Mouse (Mus musculus) heart, embryonic 10.5 days (tissue): ENCODE data around the gene Xxylt1. TPM values are rescaled to one million over a fixed set of nuclear protein-coding genes. Genes with fewer than 3 reads are reported as not detected.

Experiments used
- DNase-seq: peaks from one replicate; pipeline ENCODE4 v3.0.0-alpha.2; 2017; ENCODE audit warnings: low spot score
- H3K27ac ChIP-seq: fragments of 300-500 bp; sonication (generic); 2 replicates; pipeline ENCODE4 v1.5.1; 2016; ENCODE audit warnings: mild to moderate bottlenecking
- H3K27me3 ChIP-seq: fragments of 300-500 bp; sonication (generic); 2 replicates; pipeline ENCODE4 v1.6.1; 2016; ENCODE audit warnings: mild to moderate bottlenecking; ENCODE audit not compliant: poor library complexity, insufficient read depth, severe bottlenecking
- H3K36me3 ChIP-seq: fragments of 300-500 bp; sonication (generic); 2 replicates; pipeline ENCODE4 v1.6.1; 2016; ENCODE audit warnings: mild to moderate bottlenecking, moderate library complexity
- H3K4me1 ChIP-seq: fragments of 300-500 bp; sonication (generic); 2 replicates; pipeline ENCODE4 v1.6.1; 2016; ENCODE audit warnings: mild to moderate bottlenecking
- H3K4me3 ChIP-seq: fragments of 300-500 bp; sonication (generic); 2 replicates; pipeline ENCODE4 v1.5.1; 2016; ENCODE audit warnings: mild to moderate bottlenecking, moderate library complexity
- H3K9me3 ChIP-seq: fragments of 300-500 bp; sonication (generic); 2 replicates; pipeline ENCODE4 v1.6.1; 2016; ENCODE audit warnings: mild to moderate bottlenecking, moderate library complexity
- WGBS: fragments of 180-500 bp; shearing (Covaris S2); methylation state at CpG from one replicate; pipeline ENCODE4 v1.1.7; 2016; 5-methylcytosine and 5-hydroxymethylcytosine counted together
- polyA plus RNA-seq: library from polyadenylated mRNA; unstranded; fragments of >200 nt; fragmentation: Nextera tagmentation; extraction: Ambion mirVana; gene quantifications from 2 replicates; pipeline ENCODE4 v1.2.1, GENCODE M21; 2016

Gene Xxylt1
- polyA plus RNA-seq, 1 experiment from 2014 or later: 15.0 TPM

DNA sequence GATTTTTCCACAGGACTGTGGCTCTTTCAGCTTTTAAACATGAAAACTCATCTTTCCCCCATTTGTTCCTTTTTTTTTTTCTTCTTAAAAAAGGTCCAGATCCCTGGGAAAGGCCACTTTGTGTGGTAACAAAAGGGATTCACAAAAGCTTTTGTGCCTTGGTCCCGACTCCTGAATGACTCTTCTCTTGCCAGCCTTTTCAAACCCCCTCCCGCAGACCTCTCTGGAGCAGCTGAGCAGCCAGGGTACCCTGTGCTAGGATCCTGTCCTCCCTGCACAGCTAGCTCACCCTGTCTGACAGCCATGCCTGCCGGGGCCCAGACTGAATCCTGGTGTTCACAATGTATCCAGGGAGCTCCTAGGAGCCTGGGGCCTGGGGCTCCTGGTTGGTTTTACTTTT, 47.2 kb downstream of the Xxylt1 start:
- no peak for DNase-seq

DNA sequence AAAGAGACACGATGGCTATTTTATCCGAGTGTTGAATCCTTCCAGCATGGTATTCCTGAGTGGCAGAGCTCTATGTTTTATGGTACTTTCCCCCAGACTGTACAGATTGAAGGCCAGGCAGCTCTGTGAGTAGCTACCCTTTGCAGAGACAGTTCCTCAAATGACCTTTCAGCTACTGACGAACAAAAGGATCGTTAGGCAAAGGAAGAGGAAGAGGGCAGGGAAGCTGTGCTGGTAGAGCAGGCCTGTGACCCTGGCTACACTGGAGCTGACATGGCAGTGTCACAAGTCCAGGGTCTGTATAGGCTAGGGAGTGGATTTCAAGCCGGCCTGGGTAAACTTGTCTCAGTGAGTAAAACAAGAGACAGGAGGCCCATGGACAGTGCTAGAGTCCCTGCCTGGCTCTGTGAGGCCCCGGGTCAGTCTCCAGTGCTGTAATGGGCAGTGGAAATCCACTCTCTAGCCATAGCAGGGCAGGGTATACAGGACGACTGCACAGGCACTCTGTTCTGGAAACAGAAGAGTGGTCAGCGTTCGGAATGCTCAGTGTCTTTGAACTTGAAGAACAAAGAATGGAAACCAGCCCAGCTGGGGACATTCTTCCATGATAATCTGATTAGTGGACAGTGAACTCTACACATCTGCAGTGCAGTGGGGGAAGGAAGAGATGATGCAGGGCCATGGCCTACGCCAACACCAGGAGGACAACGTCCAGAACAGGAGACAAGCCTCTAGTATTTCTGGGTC, 51.3 kb downstream of the Xxylt1 start:
- 57% methylated on average over 11 of the region's 11 CpGs for WGBS
- DNase-seq: no peak

More for the DNA sequence above, 47.2 kb downstream of the Xxylt1 start:
- 82% methylated on average over 3 of the region's 3 CpGs for WGBS
- Histone ChIP-seq H3K4me1 (peaks cover 46% of the 10 kb centered on the region), H3K27ac (peak overlapping the region; percentile 47; the same call in 1 of the 2 replicates), H3K27me3 (no peaks in the 10 kb centered on the region), H3K36me3 (no peaks in the 10 kb centered on the region), H3K4me3 (no peak overlapping the region), H3K9me3 (no peaks in the 10 kb centered on the region)

DNA sequence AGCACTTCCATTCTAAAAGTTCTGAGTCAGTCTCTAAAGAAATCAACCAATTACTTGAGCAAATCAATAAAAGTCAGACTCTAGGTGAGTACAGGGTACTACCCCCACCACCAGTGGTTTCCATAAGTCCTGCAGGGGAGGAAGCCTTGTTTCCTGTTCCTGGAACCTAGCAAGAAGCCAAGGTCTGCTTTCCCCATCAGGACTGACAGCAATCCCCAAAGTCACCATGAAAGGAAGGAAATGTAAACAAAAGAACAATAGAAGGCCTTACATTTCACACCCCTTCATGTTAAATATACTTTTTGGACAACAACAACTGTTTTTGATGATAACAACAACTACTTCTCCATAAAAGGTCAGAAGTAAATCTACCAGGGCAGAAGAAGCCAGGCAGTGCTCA, 53.6 kb downstream of the Xxylt1 start:
- H3K27ac ChIP-seq: no peak overlapping the region
- H3K4me1 ChIP-seq: peaks cover 42% of the 10 kb centered on the region
- H3K27me3 ChIP-seq: no peaks in the 10 kb centered on the region
- no peak for DNase-seq
- no peak overlapping the region for H3K4me3 ChIP-seq
- H3K9me3 ChIP-seq: no peaks in the 10 kb centered on the region
- no peaks in the 10 kb centered on the region for H3K36me3 ChIP-seq

More for the DNA sequence above, 51.3 kb downstream of the Xxylt1 start:
- H3K27ac ChIP-seq: peak overlapping the region; percentile 57; the same call in 1 of the 2 replicates
- H3K4me3 ChIP-seq: no peak overlapping the region
- no peaks in the 10 kb centered on the region for H3K9me3 ChIP-seq
- H3K4me1 ChIP-seq: peaks cover 46% of the 10 kb centered on the region
- H3K36me3 ChIP-seq: no peaks in the 10 kb centered on the region
- no peaks in the 10 kb centered on the region for H3K27me3 ChIP-seq

DNA sequence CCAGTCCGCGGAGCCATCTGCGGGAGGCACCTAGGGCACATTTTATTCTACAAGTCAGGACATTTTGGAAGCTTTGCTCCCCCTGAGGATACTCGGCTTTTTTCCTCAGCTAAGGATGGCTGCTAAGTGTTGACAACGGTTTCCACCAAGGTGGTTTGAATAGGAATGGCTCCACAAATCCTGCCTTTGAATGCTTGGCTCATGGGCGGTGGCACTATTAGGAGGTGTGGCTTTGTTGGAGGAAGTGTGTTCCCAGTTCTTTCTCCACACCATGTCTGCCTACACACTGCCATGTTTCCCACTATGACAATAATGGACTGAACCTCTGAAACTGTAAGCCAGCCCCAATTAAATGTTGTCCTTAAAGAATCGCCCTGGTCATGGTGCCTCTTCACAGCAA, 55.7 kb downstream of the Xxylt1 start:
- H3K9me3 ChIP-seq: no peaks in the 10 kb centered on the region
- H3K4me1 ChIP-seq: peaks cover 53% of the 10 kb centered on the region
- no peak overlapping the region for H3K27ac ChIP-seq
- no peaks in the 10 kb centered on the region for H3K27me3 ChIP-seq
- no peaks in the 10 kb centered on the region for H3K36me3 ChIP-seq
- 88% methylated on average over 7 of the region's 7 CpGs for whole genome bisulfite sequencing
- no peak for DNase-seq
- no peak overlapping the region for H3K4me3 ChIP-seq

DNA sequence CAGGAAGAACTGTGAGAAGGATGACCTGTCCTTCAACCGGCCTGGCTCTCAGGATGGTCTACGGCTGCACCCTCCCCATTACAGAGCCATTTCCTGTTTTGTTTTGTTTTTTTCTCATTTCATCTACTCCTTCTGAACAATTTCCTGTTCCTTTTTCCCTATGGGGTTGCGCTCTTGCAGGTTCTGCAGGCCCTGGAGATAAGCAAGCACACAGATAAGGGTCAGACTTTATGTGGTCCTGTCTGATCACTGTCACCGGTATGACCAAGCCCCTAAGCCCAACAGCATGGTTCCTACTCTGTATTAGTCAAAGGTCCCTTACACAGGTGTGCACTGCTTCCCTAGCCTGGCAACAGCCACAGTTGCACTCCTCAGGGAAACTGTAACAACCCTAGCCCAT, 56.2 kb downstream of the Xxylt1 start:
- peak overlapping the region; percentile 48; the same call in 1 of the 2 replicates for H3K27ac ChIP-seq
- H3K36me3 ChIP-seq: no peaks in the 10 kb centered on the region
- DNase-seq: no peak
- no peak overlapping the region for H3K4me3 ChIP-seq
- no peaks in the 10 kb centered on the region for H3K27me3 ChIP-seq
- H3K9me3 ChIP-seq: no peaks in the 10 kb centered on the region
- WGBS: 56% methylated on average over 4 of the region's 4 CpGs
- H3K4me1 ChIP-seq: peaks cover 50% of the 10 kb centered on the region

DNA sequence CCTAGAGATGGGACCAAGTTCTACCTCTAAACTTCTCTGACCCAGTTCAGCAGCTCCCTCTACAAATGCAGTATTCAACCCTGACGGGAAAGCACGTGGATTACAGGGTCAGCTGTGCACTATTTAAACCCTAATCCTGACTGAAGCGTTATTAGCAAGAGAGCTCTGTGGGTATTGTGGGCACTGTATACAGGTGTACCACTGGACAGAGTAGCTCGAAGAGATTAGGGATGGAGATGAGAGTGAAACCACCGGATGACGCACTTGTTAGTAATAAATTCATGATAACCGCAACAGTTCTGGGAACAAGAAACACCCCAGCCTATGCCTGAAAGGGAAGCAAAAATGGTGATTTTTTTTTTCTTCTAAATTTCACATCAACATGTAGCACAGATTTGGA, 57.0 kb downstream of the Xxylt1 start:
- DNase-seq: no peak
- WGBS: 91% methylated on average over 7 of the region's 7 CpGs
- H3K9me3 ChIP-seq: no peaks in the 10 kb centered on the region
- H3K4me1 ChIP-seq: peaks cover 42% of the 10 kb centered on the region
- H3K4me3 ChIP-seq: no peak overlapping the region
- no peaks in the 10 kb centered on the region for H3K36me3 ChIP-seq
- H3K27me3 ChIP-seq: no peaks in the 10 kb centered on the region
- no peak overlapping the region for H3K27ac ChIP-seq

DNA sequence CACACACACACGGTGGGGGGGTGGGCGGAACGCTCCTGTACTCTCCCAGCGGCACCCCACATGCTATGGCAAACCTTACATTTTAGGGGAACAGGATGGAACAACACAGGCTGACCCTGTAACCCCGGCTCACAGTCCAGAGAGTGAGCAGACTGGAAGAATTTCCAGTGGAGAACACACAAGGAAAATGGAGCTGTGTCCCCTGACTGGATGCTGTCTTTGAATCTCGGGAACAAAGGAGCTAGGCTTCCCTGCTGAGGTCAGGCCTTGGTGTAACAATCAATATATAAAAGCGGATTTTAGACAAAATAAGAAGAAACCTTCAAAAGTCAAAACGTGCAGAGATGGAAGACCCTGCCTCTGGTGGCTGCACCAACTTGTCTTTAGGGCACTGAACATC, 57.4 kb downstream of the Xxylt1 start:
- H3K27ac ChIP-seq: no peak overlapping the region

DNA sequence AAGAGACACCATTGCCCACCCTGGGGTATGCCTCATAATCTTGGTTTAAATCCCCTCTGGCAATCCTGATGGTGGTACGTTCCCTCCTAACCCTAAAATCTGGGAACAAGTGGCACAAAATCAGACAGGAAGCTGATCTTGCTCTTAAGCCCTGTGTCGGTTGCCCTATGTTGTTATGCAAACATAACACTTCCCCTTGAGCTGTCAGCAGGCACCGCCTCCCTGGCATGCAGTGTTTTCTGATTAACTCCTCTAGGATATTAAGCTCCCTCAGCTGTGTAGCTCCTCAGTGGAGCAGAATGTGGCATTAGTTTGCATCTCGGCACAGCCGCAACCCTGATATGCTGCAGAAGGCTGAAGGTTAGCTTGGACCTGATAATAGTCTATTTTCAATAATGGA, 58.9 kb downstream of the Xxylt1 start:
- Histone ChIP-seq H3K4me1 (peaks cover 34% of the 10 kb centered on the region), H3K27ac (0 out of 2 replicates have a peak overlapping the region, but pooled peaks have one; percentile 29), H3K36me3 (no peaks in the 10 kb centered on the region), H3K27me3 (no peaks in the 10 kb centered on the region), H3K9me3 (no peaks in the 10 kb centered on the region), H3K4me3 (no peak overlapping the region)
- WGBS: 61% methylated on average over 5 of the region's 5 CpGs
- DNase-seq: no peak

More for the DNA sequence above, 57.4 kb downstream of the Xxylt1 start:
- no peak for DNase-seq
- 82% methylated on average over 8 of the region's 8 CpGs for WGBS
- Histone ChIP-seq H3K36me3 (no peaks in the 10 kb centered on the region), H3K4me1 (peaks cover 38% of the 10 kb centered on the region), H3K27me3 (no peaks in the 10 kb centered on the region), H3K9me3 (no peaks in the 10 kb centered on the region), H3K4me3 (no peak overlapping the region)

DNA sequence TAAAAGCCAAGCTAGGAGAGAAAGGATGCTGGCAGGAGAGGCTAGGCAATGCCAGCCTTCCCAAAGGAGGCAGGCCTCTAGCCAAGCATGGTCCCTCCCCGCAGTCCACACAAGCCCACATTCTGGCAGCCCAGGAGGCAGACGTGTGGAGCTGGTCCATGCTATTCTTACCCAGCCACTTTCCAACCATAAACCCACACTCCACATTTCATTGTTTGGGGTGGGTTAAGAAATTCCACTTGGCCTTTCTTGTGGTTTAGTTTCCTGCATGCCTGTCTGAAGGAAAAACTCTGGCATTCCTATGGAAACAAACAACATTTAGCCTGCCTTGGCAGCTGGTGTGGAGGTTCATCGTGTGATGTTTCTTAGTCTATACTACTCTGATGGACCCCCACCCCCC, 61.7 kb downstream of the Xxylt1 start:
- WGBS: 66% methylated on average over 3 of the region's 3 CpGs
- no peak overlapping the region for H3K4me3 ChIP-seq
- no peaks in the 10 kb centered on the region for H3K27me3 ChIP-seq
- no peak for DNase-seq
- H3K36me3 ChIP-seq: no peaks in the 10 kb centered on the region
- peaks cover 24% of the 10 kb centered on the region for H3K4me1 ChIP-seq
- H3K9me3 ChIP-seq: no peaks in the 10 kb centered on the region
- no peak overlapping the region for H3K27ac ChIP-seq

DNA sequence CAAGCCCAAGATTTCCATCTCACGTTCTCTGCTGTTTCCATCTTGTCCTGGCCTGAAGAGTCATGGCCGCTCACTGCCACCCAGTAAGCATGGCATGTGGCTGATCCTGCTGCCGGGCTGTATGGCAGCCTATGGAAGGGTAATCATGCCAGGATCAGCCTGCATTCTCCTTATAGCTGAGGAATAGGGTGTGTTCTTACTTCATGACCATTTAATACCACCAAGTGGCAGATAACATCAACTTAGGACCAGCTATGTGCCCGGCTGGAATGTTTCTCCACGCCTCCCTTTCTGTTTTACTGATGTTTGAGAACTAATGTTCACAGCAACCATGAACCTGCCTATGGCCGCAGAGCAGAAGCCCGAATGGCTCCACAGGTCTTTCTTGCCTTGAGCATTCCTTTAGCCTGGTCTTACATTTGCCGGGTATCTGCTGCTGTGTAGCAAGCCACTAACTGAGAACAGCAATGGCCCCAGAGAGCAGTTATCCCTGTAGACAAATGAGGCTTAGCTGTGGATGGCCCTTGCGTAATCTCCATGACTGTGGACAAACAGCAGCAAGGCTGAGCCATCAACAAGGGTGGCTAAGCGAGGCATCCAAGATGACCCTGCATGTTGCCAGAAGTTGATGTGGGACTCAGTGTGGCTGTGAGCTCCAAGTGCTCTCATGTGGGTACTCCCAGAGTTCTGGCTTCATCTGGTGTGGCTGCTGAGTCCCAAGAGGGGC, 63.4 kb downstream of the Xxylt1 start:
- Histone ChIP-seq H3K9me3 (no peaks in the 10 kb centered on the region), H3K36me3 (no peaks in the 10 kb centered on the region), H3K4me3 (no peak overlapping the region), H3K27me3 (no peaks in the 10 kb centered on the region), H3K4me1 (peaks cover 23% of the 10 kb centered on the region), H3K27ac (no peak overlapping the region)
- WGBS: 89% methylated on average over 10 of the region's 10 CpGs
- DNase-seq: no peak

DNA sequence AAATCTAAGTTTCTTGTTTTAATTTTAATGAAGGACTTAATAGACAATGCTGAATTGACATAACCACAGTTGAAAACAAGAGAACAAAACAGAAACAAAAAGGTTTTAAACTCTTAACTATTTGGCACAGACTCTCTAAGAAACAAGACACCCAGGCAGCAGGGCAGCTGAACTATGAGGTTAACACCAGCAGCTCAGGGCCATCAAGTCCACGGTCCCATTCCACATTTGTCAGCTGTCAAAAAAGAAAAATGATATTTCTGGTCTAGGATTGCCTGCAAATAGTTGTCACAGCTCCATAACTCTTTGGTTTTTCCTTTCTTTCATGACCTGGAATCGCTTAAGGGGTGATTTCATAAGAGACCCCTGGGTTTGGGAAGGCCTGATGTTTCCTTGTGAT, 64.6 kb downstream of the Xxylt1 start:
- Histone ChIP-seq H3K36me3 (no peaks in the 10 kb centered on the region), H3K4me3 (no peak overlapping the region), H3K27ac (no peak overlapping the region), H3K9me3 (no peaks in the 10 kb centered on the region), H3K27me3 (no peaks in the 10 kb centered on the region), H3K4me1 (peaks cover 13% of the 10 kb centered on the region)
- 88% methylated on average over 2 of the region's 2 CpGs for WGBS
- no peak for DNase-seq

DNA sequence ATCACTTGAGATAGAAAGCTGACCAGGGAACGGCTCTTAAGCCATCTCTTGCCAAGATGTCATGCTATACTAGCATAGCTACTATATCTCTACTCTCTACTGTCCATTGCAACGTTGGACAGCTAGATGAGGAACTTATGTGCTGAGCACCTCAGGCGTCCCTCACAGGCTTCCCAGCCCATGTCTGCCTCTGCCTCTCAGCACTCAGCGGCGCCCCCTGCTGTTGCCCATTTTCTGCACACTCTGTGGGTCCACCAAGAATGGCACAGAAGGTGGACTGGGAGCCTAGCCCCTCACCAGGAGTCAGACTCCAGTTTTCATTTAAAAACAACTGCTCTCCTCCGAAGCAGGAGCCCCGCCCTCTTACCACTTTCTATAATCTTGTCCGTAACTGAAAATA, 65.1 kb downstream of the Xxylt1 start:
- H3K4me1 ChIP-seq: peaks cover 8% of the 10 kb centered on the region
- H3K27me3 ChIP-seq: no peaks in the 10 kb centered on the region
- H3K27ac ChIP-seq: no peak overlapping the region
- no peak for DNase-seq
- no peaks in the 10 kb centered on the region for H3K9me3 ChIP-seq
- H3K4me3 ChIP-seq: no peak overlapping the region
- WGBS: 75% methylated on average over 8 of the region's 8 CpGs
- H3K36me3 ChIP-seq: no peaks in the 10 kb centered on the region

DNA sequence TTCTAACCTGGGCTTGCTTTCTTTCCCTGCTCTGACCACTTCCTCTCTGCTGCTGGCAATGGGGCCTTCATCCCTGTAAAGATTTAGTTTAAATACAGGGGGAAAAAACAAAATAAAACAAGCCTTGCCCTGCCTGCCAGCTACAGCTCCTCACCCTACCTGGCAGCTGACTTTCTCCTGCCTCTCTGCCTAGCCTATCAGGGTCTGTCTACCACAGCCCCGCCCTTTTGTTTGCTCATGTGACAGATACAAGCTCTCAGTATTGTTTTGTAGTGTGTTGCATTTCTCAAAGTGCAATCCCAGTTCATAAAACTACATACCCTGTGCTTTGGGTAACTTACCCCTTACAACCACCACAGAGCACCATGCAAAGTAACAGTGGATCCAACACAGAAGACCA, 66.0 kb downstream of the Xxylt1 start:
- Histone ChIP-seq H3K9me3 (no peaks in the 10 kb centered on the region), H3K4me1 (no peaks in the 10 kb centered on the region; the same call in 1 of the 2 replicates), H3K36me3 (no peaks in the 10 kb centered on the region), H3K27ac (no peak overlapping the region), H3K4me3 (no peak overlapping the region), H3K27me3 (no peaks in the 10 kb centered on the region)
- 92% methylated on average over 1 of the region's 1 CpGs for WGBS
- DNase-seq: no peak
